Mouse (Mus musculus): ENCODE measurements around the gene Brd1.

DNA sequence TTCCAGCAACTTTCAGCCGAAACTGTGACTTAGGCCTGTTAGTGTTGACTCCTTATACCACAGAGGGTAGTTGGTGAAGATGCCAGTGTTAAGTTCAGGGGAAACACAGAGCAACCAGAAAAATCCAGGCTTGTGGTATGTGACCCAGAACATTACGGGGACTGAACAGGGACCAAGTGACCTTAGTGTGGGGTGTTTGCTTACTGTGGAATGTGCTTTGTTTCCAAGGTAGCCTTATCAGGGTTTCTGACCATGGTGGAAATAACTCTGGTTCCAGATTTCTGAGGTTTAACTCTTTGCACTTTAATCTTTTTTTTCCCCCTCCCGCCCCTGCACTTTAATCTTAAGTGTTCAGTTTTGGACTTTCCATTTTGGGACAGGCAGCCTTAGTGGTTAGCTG lies 24.0 kb upstream of the Brd1 start:
- no peak for TF ChIP-seq CTCF (IDR thresholded peaks at IDR 0.05)
- 0 out of 2 replicates have a peak, but pooled peaks have one; percentile 13 for TF ChIP-seq EP300 (IDR thresholded peaks at IDR 0.05)
